14 mouse cellular contexts compared by ENCODE assay signal in the genomic region with DNA sequence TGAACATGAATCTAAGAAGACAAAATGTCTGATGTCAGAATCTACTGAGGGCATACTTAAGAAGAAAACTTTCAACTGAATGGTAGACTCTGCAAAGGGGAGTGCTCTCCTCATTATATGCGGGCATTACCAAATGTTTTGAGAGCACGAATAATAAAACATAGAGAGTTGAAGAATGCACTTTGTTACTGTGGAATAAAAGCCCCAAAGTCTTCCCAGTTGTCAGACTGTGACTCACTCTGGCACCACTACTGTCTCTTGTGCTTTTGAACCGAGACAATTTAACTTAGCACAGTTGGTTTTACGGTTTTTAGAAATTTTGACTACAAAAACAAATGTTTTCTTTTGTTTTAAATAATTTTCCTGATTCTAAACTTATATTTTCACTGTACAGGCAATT.
"Had no signal": no experiment of that assay in that cellular context is flagged by ENCODE, and none has a peak within 500 bp of the region (broad histone marks: within the 10 kb centered on the region; RNA-seq: fewer than 3 reads in every experiment).

No protein-coding gene starts in this region.

- DNase-seq: gastrocnemius, adult 2 months; gastrocnemius, postnatal 10 days; gastrocnemius, postnatal 25 days; heart, postnatal 4 days; kidney, adult 11 months; kidney, adult 2 months; kidney, adult 9 months; kidney, postnatal 14 days; kidney, postnatal 36 days; layer of hippocampus, postnatal 36 days; left cerebral cortex, postnatal 4 days had no signal

- ATAC-seq: hindbrain, embryonic 16.5 days; intestine, embryonic 16.5 days; liver, embryonic 12.5 days had no signal
